Mouse (Mus musculus): ENCODE data around the gene 2300002M23Rik. TPM values are rescaled to one million over a fixed set of nuclear protein-coding genes. Genes with fewer than 3 reads are reported as not detected.

The 2300002M23Rik gene
- polyA plus RNA-seq (2012; ENCODE audit: insufficient read depth, insufficient read length, low replicate concordance, missing spikeins): not detected in 2 replicates

GRCm38 (mm10) chr17:35567150-35567549 is at the start of gene 2300002M23Rik:
TSS of gene 2300002M23Rik (plus strand) at chr17:35567450.
- H3K27ac ChIP-seq (ENCODE audit: insufficient read depth, low read depth, low read length): no peak within 1 kb of the TSS
- no peak within 1 kb of the TSS for H3K4me3 ChIP-seq (ENCODE audit: insufficient read depth, low read depth, low read length)
- H3K4me1 ChIP-seq (ENCODE audit: control insufficient read depth, insufficient read depth, low read length): peaks cover 12% of the 10 kb centered on the region
- 81% methylated on average over 3 of the region's 3 CpGs for WGBS
- TF ChIP-seq CTCF (IDR thresholded peaks at IDR 0.05; ENCODE audit: insufficient read depth, low read depth, low read length): no peak
- no peak for TF ChIP-seq POLR2A (IDR thresholded peaks at IDR 0.05; ENCODE audit: insufficient read depth, low read depth, low read length)

GRCm38 (mm10) chr17:35517526-35517925 is 49.7 kb upstream of the 2300002M23Rik start:
- peak overlapping the region; percentile 65; the same call in 1 of the 2 replicates for H3K4me3 ChIP-seq (ENCODE audit: insufficient read depth, low read depth, low read length)
- H3K4me1 ChIP-seq (ENCODE audit: control insufficient read depth, insufficient read depth, low read length): peaks cover 10% of the 10 kb centered on the region
- no peak overlapping the region for H3K27ac ChIP-seq (ENCODE audit: insufficient read depth, low read depth, low read length)
- WGBS: 7% methylated on average over 12 of the region's 12 CpGs
- no peak for TF ChIP-seq CTCF (IDR thresholded peaks at IDR 0.05; ENCODE audit: insufficient read depth, low read depth, low read length)
- no peak for TF ChIP-seq POLR2A (IDR thresholded peaks at IDR 0.05; ENCODE audit: insufficient read depth, low read depth, low read length)

- Histone ChIP-seq H3K4me1 (ENCODE audit: control insufficient read depth, insufficient read depth, low read length) (0 out of 2 replicates have a peak, but pooled peaks cover 4% of the 10 kb centered on the region), H3K4me3 (ENCODE audit: insufficient read depth, low read depth, low read length) (no peak overlapping the region), H3K27ac (ENCODE audit: insufficient read depth, low read depth, low read length) (no peak overlapping the region)
- no peak for TF ChIP-seq POLR2A (IDR thresholded peaks at IDR 0.05; ENCODE audit: insufficient read depth, low read depth, low read length)
- TF ChIP-seq CTCF (IDR thresholded peaks at IDR 0.05; ENCODE audit: insufficient read depth, low read depth, low read length): no peak
- 71% methylated on average over 9 of the region's 9 CpGs for WGBS
Measured at GRCm38 (mm10) chr17:35524354-35524753, 42.9 kb upstream of the 2300002M23Rik start.

GRCm38 (mm10) chr17:35526644-35527043 is 40.6 kb upstream of the 2300002M23Rik start:
- WGBS: 83% methylated on average over 8 of the region's 8 CpGs
- no peak overlapping the region for H3K27ac ChIP-seq (ENCODE audit: insufficient read depth, low read depth, low read length)
- TF ChIP-seq POLR2A (IDR thresholded peaks at IDR 0.05; ENCODE audit: insufficient read depth, low read depth, low read length): no peak
- TF ChIP-seq CTCF (IDR thresholded peaks at IDR 0.05; ENCODE audit: insufficient read depth, low read depth, low read length): no peak
- 0 out of 2 replicates have a peak, but pooled peaks cover 4% of the 10 kb centered on the region for H3K4me1 ChIP-seq (ENCODE audit: control insufficient read depth, insufficient read depth, low read length)
- no peak overlapping the region for H3K4me3 ChIP-seq (ENCODE audit: insufficient read depth, low read depth, low read length)

GRCm38 (mm10) chr17:35532360-35532759 is 34.9 kb upstream of the 2300002M23Rik start:
- Histone ChIP-seq H3K4me3 (ENCODE audit: insufficient read depth, low read depth, low read length) (no peak overlapping the region), H3K27ac (ENCODE audit: insufficient read depth, low read depth, low read length) (no peak overlapping the region), H3K4me1 (ENCODE audit: control insufficient read depth, insufficient read depth, low read length) (0 out of 2 replicates have a peak, but pooled peaks cover 1% of the 10 kb centered on the region)
- WGBS: 25% methylated on average over 3 of the region's 3 CpGs
- TF ChIP-seq CTCF (IDR thresholded peaks at IDR 0.05; ENCODE audit: insufficient read depth, low read depth, low read length): no peak
- no peak for TF ChIP-seq POLR2A (IDR thresholded peaks at IDR 0.05; ENCODE audit: insufficient read depth, low read depth, low read length)

GRCm38 (mm10) chr17:35532901-35533300 is 34.3 kb upstream of the 2300002M23Rik start, which contains the start of gene Psors1c2:
TSS of gene Psors1c2 (plus strand) at chr17:35533201.
- WGBS: 57% methylated on average over 7 of the region's 7 CpGs
- Histone ChIP-seq H3K4me3 (ENCODE audit: insufficient read depth, low read depth, low read length) (no peak within 1 kb of the TSS), H3K4me1 (ENCODE audit: control insufficient read depth, insufficient read depth, low read length) (0 out of 2 replicates have a peak, but pooled peaks cover 2% of the 10 kb centered on the region), H3K27ac (ENCODE audit: insufficient read depth, low read depth, low read length) (no peak within 1 kb of the TSS)
- TF ChIP-seq POLR2A (IDR thresholded peaks at IDR 0.05; ENCODE audit: insufficient read depth, low read depth, low read length): no peak
- TF ChIP-seq CTCF (IDR thresholded peaks at IDR 0.05; ENCODE audit: insufficient read depth, low read depth, low read length): no peak

- Histone ChIP-seq H3K27ac (ENCODE audit: insufficient read depth, low read depth, low read length) (no peak overlapping the region), H3K4me3 (ENCODE audit: insufficient read depth, low read depth, low read length) (no peak overlapping the region), H3K4me1 (ENCODE audit: control insufficient read depth, insufficient read depth, low read length) (0 out of 2 replicates have a peak, but pooled peaks cover 2% of the 10 kb centered on the region)
- WGBS: 5% methylated on average over 6 of the region's 6 CpGs
- TF ChIP-seq CTCF (IDR thresholded peaks at IDR 0.05; ENCODE audit: insufficient read depth, low read depth, low read length) (no peak), POLR2A (IDR thresholded peaks at IDR 0.05; ENCODE audit: insufficient read depth, low read depth, low read length) (no peak)
Measured at GRCm38 (mm10) chr17:35534343-35534742, 32.9 kb upstream of the 2300002M23Rik start.

GRCm38 (mm10) chr17:35537421-35537820 is 29.8 kb upstream of the 2300002M23Rik start:
- TF ChIP-seq CTCF (IDR thresholded peaks at IDR 0.05; ENCODE audit: insufficient read depth, low read depth, low read length) (no peak), POLR2A (IDR thresholded peaks at IDR 0.05; ENCODE audit: insufficient read depth, low read depth, low read length) (no peak)
- H3K4me1 ChIP-seq (ENCODE audit: control insufficient read depth, insufficient read depth, low read length): 0 out of 2 replicates have a peak, but pooled peaks cover 2% of the 10 kb centered on the region
- no peak overlapping the region for H3K4me3 ChIP-seq (ENCODE audit: insufficient read depth, low read depth, low read length)
- 80% methylated on average over 4 of the region's 4 CpGs for WGBS
- no peak overlapping the region for H3K27ac ChIP-seq (ENCODE audit: insufficient read depth, low read depth, low read length)

GRCm38 (mm10) chr17:35538476-35538875 is 28.8 kb upstream of the 2300002M23Rik start:
- Histone ChIP-seq H3K4me3 (ENCODE audit: insufficient read depth, low read depth, low read length) (no peak overlapping the region), H3K27ac (ENCODE audit: insufficient read depth, low read depth, low read length) (no peak overlapping the region), H3K4me1 (ENCODE audit: control insufficient read depth, insufficient read depth, low read length) (peaks cover 12% of the 10 kb centered on the region)
- TF ChIP-seq CTCF (IDR thresholded peaks at IDR 0.05; ENCODE audit: insufficient read depth, low read depth, low read length) (no peak), POLR2A (IDR thresholded peaks at IDR 0.05; ENCODE audit: insufficient read depth, low read depth, low read length) (no peak)
- 86% methylated on average over 1 of the region's 1 CpGs for WGBS

Data from olfactory bulb, adult 2 months (tissue).